Mouse (Mus musculus) ES-CJ7 (cell line): ENCODE data around the gene Slc16a13.

Experiments used
- DNase-seq: peaks from one replicate; pipeline ENCODE4 v3.0.0; 2011; ENCODE audit warnings: low read depth, low spot score

Gene Slc16a13

DNA sequence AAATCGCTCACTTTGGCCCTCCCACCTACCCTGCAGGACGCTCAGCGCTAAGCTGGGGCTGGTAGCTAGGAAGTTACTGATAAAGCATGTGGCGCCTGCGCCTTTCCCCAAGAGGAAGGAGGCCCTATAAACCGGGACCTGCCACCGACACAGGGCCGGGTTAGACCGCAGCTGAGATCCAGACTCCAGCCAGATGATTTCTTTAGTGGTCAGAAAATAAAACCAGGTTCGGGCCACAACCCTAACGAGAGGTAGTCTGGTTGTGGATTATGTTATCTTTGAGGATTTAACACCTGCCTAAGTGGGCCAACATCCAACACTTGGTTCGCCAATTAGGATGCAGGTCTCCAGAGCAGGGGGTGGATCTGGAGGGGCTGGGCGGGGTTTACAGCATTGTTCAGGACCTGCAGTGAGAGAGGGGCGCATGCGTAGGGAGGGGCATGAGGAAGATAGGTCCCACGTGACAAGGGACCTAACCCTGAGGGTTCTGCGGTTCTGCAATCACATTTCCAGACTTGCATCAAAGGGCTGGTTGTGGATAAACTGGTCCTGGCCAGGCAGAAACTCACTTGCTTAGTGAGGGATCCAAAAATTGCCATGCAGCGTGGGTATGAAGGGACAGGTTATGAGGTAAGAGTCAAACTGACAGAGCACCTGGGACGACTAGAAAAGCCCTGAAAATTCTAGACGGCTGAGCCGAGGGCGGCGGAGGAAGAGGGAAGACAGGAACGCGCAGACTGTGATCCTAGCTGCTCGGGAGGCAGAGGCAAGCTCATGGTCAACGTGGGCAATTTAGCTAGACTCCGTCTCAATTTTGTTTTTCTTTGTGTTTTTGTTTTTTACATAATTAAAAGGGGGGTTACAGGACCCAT lies at the start of gene Slc16a13:
Gene Slc16a13 (minus strand): TSS at position 334 of the 872 bp plus-strand sequence.
- peak; percentile 99 for DNase-seq

DNA sequence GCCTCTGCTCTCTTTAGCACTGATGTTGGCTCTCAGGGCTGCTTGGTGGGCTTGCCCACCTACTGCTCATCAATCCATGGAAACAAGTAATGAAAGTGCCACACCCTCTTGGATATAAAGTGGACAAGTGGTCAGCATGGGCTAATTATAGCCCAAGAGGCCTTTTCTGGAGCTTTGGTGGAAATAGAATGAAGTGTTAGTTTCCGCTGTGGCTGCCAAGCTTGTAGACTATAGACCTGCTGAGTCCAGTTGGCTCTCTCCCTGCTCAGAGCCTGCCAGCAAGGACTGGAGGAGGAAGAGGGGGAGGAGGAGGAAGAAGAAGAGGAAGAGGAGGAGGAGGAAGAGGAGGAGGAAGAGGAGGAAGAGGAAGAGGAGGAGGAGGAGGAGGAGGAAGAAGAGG lies 45.5 kb upstream of the Slc16a13 start:
- DNase-seq = no peak

DNA sequence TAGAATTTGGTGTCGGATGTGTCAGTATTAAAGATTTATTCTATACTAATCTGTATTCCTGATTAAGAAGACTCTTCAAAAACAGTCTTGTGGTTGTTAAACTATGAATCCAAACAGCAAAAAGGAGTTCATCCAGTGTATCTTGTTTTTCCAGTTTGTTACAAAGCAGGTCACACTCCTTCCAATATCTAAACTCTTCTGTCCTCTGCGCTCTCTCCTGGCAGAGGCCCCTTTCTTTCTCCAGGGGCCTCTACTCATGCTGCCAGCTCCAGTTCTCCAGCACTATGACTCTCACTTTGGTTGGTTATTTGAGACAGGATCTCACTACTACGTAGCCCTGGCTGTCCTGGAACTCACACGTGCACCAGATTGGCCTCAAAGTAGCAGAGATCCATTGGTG lies 45.0 kb upstream of the Slc16a13 start:
- DNase-seq = no peak

DNA sequence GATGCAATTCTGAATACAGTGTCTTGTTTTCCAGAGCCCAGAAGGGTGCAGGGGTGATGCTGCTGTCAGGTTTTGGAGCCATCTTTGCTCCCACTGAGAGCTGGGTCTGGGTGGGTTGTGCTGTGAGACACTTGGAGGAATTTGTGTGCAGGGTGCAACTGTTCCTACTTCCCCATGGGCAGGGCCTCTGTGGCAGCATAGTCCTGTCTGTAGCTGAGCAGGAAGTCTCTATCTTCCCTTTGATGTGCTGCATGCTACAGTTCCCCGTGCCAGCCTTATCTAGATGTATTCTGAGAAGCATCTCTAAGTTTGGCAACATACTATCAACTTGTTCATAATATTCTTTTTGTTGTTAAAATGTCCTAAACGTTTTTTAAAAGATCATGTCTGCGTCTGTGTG lies 44.4 kb upstream of the Slc16a13 start:
- DNase-seq = no peak

DNA sequence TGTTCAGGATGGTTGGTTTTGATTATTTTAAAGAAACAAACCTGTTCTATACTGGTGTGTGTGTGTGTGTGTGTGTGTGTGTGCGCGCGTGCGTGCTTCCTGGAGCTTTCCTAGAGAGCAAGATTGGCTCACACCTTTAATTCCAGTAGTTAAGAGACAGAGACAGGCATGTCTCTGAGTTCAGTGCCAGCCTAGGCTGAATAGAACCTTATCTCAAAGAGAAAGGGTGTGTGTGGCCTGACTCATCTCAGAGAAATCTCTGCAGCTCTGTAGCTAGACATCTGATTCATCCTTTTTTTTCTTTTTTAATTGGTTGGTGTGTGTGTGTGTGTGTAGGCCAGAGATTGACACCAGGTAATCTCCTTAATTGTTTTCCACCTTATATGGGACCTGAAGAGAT lies 38.2 kb upstream of the Slc16a13 start:
- no peak for DNase-seq

DNA sequence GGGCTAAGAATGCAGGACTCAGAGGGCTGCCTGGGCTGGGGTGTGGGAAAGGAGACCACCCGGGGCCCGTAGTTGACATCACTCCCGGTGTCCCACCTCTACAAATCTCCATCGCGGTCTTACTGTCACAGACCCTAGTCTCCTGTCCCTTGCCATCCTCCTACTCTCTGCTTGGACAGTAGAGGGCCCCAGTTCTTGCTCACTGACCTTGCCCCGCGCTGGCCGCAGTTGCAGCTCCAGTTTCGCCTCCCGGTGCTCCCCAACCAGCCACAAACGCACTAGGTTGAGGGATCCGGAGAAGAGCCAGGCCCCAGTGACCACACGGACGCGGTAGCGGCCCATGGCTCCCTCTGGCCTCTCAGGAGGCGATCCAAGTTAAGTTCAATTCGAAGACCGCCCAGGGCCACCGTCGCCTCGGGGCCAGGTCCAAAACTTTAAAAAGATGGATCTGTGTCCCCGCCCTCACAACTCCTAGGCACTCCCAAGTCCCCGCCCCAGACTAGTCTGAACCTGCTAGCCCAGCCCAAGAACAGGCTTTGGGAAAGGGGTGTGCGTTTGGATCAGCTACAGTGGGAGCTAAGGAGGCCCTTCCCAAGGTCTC lies 34.2 kb upstream of the Slc16a13 start, which contains the start of gene Alox12:
Gene Alox12 (minus strand): TSS at position 423 of the 601 bp plus-strand sequence.
- peak; percentile 89 for DNase-seq

DNA sequence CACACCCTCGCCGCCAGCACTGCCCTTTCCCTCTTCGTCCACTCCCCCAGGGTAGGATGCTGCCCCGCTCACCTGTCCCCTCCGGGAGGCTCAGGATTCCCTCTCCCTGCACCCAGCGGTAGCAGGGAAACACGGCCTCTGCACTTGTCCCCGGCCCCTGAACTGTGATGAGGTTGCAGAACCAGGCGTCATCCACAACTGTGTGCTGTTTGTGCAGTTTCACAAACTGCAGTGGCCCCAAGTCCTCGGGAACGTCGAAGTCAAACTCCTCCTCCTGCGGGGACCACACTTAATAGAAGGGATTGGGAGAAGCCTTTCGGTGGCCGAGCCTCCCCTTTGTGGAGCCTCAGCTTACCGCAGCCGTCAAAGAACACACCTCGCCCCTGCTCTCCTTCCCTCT lies 33.5 kb upstream of the Slc16a13 start:
- DNase-seq = no peak

DNA sequence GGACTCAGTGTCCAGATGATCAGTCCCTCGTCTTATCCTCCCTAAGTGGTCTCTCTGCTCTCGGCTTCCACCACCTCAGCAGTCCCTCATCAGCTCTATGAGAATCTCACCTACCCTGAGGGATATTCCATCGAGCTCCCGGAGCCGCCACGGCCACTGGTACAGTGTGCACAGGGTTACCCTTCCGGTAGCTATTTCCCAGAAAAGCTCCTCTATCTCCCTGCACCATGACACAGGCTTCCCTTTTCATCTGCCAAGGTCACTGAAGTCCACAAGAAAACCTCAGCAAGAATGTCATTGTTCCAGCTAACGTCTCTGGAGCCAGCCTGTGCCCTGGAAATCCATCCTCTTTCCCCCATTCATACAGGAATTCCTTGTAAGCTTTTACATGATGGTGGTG lies 31.0 kb upstream of the Slc16a13 start:
- DNase-seq = no peak

DNA sequence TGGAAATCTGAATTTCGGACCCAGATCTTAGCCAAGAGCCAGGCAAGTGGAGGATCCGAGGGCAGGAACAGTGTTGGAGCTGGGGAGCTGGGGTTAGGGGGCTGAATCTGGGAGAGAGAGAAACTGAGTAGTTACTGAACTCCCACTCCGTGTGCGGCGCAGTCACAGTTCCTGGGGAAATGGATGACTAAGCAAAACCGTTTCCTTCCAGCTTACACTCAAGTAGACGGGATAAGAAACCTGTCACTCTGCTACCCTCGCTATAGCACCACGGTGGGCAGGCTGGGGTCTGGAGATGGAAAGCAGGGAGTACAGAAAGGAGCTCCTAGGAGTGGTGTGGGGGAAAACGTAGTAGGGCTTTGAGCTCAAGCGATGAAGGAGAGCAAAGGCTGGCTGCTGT lies 29.3 kb upstream of the Slc16a13 start:
- no peak for DNase-seq

DNA sequence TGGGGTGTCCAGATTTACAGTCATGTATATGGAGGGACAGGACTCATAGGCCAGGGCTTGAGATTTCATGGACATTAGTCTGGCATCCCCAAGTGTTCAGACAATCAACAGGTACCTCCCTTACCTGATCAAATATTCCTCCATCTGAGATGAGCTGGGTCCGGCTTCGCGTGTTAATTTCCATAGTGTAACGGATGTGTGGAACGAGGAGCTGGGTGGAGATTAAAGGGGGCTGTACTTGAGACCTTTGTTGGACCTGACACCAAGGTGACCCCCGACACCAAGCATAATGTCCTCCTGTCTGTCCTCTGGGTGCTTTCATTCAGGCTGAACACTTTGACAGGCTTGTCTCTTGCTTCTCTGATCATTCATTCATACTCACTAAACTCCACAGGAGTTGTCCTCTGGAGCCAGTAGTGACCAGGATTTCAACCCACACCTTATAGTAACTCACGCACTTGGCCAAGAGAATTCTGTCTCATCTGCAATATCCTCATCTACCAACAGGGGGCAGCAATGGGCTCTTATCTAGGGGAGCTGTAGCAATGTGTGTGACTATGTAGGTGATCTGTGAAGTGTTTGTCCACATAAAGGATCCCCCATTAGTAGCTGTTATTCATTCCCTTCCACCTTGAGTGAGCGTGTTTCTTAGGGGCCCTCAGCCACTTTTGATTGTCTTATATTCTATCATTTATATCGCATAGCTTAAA lies 26.4 kb upstream of the Slc16a13 start:
- DNase-seq = peak; percentile 79

DNA sequence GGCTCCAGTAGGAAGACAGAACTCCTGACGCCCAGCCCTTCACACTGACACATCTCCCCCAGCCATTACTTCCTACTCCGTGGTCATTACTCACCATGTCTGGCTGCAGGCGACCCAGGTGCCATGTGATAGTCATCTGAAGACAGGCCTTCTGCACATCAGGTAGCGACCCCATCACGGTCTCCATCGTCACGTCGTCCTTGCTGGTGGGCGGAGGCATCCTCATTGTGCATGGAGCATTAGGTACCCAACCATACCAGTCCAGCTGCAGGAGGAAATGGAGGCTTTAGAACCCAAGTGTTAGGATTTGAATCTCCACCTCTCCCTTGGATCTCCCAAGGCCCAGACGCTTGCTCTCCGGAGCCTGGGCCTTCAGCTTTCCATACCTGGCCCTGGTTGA lies 21.7 kb upstream of the Slc16a13 start:
- DNase-seq = no peak

DNA sequence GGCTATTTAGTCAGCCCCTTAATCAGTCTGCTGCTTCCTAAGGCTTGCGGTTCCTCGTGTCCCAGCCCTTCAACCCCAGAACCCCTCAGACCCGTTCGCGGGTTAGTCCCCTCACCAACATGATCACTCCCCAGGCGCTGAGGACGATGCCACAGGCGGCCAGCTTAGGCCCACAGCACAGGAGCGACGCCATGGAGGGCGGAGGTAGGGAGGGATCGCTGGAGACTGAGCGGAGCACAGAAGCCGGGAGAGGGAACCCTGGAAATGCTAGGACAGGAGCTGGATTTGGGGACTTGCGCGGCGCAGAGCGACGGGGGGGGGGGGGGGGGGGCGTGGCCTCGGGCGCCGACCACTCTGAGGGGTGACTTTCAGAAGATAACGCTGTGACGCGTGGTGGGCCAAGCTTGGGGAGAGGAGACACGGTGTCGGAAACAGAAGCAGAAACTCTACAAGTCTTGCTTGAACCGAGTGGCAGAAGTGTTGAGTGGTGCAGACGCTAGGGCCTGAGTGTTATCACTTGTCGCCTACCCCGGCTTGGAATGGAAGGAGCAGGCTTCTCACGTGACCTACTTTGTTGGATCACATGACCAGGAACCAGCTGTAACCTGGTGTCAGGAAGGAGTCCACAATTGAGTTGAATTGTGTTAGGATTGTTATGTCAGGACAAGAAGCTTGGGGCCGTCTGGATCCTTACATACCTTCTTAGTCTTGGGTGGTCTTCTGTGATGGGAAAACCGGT lies 18.8 kb upstream of the Slc16a13 start, which contains the start of the genes Gm21988 and Rnasek:
Gene Gm21988 (minus strand): TSS at position 290 of the 739 bp plus-strand sequence.
Gene Rnasek (minus strand): TSS at position 302 of the 739 bp plus-strand sequence.
- peak; percentile 90 for DNase-seq

DNA sequence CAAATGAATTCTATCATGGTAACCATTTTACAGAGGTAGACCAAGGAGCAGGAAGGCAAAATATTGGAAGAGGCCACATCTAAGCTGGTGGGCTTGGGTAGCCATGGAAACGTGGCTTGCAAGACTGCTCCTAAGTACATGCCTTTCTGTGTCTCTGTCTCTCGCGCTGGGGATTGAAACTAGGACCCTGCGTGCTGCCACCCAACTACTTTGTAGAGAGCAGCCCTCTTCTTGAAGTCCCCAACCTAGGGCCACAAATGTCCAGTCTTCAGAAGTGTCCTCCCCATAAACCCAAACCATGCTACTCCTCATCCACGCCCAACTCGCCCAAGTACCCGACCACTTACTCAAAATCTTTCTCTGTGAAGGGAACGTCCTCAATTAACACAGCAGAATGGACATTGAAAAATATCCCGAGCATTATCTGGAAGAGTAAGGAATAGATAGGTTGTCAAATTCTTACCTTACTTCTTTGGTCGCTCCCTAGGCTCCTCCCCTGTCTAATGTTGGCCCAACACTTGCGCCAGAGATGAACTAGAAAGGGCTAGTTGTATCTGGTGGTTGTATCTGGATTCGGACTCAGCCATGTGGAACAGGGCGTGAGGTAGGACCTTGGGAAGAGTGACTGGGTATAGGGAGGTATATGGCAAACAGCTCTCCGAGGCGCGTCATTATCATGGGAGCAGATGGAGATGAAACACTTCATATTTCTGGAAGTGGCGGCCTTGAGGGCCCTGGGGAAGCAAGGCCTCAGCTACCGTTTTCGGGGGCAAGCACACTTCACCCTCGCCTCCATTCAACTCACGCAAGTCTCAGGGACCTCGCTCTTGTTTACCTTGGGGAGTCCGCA lies 18.0 kb upstream of the Slc16a13 start:
- no peak for DNase-seq

DNA sequence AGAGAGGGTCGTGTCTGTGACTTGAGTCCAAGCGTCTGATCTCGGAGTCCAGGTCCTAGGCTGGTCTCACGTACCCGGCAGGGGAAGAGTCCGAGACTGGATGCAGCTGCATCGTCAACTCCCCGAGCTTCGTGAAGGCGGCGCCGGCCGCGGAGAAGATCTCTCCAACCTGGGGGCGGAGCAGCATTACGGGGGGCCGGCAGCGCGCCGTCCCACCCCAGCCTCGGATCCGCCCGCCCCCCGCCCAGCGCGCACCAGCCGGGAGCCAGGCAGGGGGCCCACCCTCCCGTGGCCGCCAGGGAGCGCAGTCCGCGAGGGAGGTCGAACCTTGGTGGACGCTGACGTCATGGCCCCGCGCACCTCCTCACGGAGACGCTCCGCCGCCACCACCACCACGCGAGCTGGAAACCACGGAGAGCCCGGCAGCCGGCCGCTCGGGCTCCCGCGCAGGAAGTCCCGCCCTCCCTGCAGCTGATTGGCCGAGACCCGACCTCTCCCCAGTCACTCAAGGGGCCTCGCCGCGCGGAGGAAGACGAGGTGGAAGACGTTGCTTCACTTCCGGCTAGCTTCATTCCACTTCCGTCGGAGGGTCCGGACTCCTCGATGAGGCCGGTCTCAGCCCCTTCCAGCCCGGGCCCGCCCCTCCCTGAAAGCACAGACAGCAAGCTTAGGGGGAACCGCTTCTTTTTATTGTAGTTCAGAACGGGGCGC lies 16.7 kb upstream of the Slc16a13 start, which contains the start of gene 0610010K14Rik:
Gene 0610010K14Rik (minus strand): TSS at position 458 of the 711 bp plus-strand sequence.
- DNase-seq = peak; percentile 97

DNA sequence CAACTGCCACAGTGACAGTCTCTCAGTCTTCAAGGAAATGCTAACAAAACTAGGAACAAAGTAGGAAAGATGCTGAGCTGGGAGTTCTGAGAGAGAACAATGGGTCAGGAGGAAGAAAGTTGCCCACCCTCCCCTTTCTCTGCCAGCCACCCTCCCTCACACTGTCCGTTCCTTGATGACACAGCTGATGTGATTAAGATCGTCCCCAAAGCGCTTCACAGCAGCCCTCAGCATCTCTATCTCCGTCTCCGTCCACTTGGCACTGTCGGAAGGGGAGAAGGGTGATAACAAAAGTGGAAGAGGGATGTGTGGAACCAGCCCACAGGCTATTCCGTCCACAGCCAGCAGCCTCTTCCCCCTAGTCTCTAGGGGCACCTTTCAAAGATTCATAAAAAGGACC lies 15.9 kb upstream of the Slc16a13 start:
- no peak for DNase-seq

DNA sequence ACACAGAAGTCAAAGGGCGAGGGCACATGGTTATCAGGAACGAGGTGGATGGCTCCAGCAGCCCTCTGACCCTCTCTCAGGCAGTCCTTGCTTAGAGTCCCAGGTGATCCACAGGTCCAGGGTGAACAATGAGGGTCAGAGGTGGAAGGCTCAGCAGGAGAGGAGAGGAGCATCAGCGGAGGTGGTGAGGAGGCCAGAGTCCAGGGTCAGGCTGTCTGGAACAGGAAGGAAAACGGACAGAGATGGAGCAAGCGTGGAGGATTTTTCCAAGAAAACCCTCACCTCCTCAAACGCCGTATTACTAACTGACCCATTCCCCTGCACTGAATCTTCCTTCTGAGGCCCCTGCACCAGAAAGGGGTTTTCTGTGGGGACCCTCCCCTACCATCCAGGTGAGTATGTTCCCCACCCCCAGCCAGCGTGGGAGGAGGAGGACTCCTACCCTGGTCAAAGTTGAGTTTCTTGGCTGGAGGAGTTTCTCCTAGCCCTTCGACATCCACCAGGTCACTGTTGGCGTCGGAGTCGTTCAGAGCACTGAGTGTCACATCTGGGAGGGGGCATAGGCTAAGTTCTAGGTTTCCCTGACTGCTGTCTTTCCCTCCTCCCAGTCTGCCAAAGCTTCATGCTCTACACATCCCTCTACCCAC lies 14.5 kb upstream of the Slc16a13 start:
- DNase-seq = no peak

DNA sequence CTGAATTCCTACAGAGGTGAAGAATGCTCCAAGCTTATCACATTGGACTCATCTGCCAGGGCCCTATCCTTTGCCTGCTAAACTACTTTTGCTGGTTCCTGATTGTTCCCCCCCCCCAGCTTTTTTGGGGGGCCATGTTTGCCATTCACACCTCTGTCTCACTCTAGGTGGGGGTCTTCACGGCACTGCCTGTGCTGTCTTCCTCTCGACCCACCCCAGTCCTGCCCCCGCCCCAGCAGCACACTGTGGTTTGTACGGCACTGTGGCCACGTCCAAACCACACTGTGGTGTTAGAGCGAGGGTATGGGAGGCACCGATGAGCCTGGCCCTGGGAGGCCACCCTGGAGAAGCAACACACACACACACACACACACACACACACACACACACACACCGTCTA lies 13.6 kb upstream of the Slc16a13 start:
- no peak for DNase-seq

DNA sequence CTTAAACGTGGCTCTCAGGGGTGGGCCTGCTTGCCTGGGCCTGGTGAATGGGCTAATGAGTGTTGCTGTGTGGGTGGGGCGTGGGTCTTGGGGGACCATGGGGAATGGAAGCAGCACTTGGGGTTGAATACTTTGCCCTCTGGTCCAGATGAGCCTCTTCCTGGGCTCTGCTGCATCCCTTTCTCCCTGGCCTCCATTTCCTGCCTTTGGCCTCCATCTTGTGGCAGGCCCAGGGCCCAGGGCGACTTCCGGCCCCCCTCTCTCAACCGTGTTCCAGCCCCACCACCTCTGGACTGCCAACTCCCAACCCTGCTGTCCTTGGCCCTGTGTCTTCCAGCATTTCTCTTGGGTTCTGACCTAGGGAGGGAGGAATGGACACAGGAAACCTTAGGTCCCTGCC lies 13.2 kb upstream of the Slc16a13 start:
- DNase-seq = no peak

DNA sequence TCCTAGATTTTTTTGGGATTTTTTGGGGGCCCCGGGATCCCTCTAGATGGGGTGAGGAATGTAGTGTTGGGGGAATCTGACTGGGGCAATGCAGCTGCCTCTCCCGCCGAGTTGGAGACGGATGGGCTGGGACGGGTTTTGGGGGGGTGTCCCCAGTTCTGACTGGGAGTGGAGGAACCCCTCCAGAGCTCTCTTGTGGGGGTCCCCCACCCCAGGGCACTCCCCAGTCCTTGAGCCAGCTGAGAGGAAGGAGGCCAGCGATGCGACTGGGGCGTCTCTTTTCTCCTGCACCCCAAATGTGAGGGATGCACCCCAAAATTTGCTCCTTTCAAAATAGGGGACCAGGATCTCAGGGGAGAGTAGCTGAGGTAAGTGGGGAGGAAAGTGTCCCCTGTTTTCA lies 12.2 kb upstream of the Slc16a13 start:
- DNase-seq = no peak
